Mouse (Mus musculus) macrophage (primary cell): Measurements from ENCODE around the gene Glce. TPM values are rescaled to one million over a fixed set of nuclear protein-coding genes. Genes with fewer than 3 reads are reported as not detected.

ENCODE experiments used
- H3K27ac ChIP-seq: fragments of 350-480 bp; formaldehyde crosslinking; 2 replicates; pipeline ENCODE4 v1.9.0; 2021
- H3K36me3 ChIP-seq: fragments of 350-480 bp; formaldehyde crosslinking; 2 replicates; pipeline ENCODE4 v1.9.0; 2021; ENCODE audit errors: inconsistent target
- H3K4me3 ChIP-seq: fragments of 350-480 bp; formaldehyde crosslinking; 2 replicates; pipeline ENCODE4 v1.9.0; 2021; ENCODE audit errors: inconsistent target
- H3K79me2 ChIP-seq: fragments of 350-480 bp; formaldehyde crosslinking; 2 replicates; pipeline ENCODE4 v1.9.0; 2021; ENCODE audit errors: inconsistent target
- WGBS: methylation state at CpG from one replicate; pipeline ENCODE4 v1.1.7; 2026; ENCODE audit warnings: inconsistent platforms; ENCODE audit not compliant: missing documents; 5-methylcytosine and 5-hydroxymethylcytosine counted together
- polyA plus RNA-seq: library from polyadenylated mRNA; stranded (reverse); fragments of 250-400 nt; gene quantifications from 3 replicates; pipeline ENCODE4 v1.2.4, GENCODE M21; 2018; ENCODE audit warnings: inconsistent platforms

The Glce gene
- polyA plus RNA-seq, 1 experiment from 2014 or later: 9.6 TPM

DNA sequence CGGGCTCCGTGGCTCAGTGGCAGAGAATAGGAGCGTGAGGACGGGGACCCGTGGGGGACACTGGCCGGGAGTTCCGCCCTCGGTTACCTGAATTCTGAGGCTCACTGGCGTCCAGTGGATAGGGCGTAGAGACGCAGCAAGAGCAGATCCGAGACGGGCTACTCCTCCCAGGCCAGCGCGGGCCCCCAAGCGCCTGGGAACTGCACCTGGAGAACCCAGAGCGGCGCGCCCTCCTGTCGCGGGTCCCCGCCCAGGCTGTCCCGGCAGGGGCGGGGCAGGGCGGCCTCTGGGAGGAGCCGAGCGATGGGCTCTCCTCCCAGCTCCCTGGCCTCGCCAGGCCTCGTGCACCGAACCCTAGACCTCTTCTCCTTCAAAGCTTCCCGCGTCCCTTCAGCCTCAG lies 95.9 kb downstream of the Glce start, which contains the start of gene Paqr5:
TSS of gene Paqr5 (minus strand) at position 257 of the 400 bp plus-strand sequence.
- Histone ChIP-seq H3K36me3 (no peaks in the 10 kb centered on the region), H3K4me3 (no peak within 1 kb of the TSS), H3K27ac (no peak within 1 kb of the TSS), H3K79me2 (no peaks in the 10 kb centered on the region)
- 3% methylated on average over 32 of the region's 32 CpGs for WGBS

DNA sequence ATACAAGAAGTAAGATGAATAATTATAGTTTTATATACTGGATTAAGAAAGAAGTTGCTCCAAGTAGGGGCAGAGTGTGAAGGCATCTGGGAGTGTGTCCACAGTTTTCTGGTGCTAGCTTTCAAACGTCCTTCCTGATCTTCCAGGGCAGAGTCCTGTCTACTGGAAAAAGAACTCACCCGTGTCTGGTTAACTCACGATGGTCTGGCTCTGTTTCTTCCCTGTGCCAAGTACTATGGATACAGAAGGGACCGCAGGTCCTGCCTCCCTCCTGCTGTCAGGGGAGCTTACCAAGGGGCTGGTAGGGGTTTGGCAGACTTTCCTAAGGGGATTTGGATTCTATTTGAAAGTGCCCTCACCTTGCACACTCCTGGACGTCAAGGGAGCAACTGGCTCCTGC lies 97.4 kb downstream of the Glce start:
- no peak overlapping the region for H3K4me3 ChIP-seq
- no peaks in the 10 kb centered on the region for H3K79me2 ChIP-seq
- H3K27ac ChIP-seq: no peak overlapping the region
- no peaks in the 10 kb centered on the region for H3K36me3 ChIP-seq
- 86% methylated on average over 5 of the region's 5 CpGs for WGBS

DNA sequence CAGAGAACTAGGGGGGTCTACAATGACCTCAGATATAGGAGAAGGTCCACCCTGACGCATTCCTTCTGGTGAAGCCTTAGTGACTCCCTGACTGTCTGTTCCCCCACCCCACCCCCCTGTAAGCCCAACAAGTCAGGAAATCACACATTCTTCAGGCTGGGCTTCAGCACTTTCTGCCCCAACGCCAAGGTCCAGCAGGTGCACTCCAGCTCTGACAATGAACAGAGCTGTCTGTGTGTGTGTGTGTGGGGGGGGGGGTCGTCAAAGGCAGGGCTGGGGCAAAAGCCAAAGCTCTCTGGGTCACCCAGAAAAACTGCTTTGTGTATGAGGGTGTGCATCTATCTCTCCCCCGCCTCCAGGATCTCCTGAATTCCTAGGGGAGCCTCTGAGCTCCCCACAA lies 98.6 kb downstream of the Glce start:
- Histone ChIP-seq H3K4me3 (no peak overlapping the region), H3K27ac (no peak overlapping the region), H3K36me3 (no peaks in the 10 kb centered on the region), H3K79me2 (no peaks in the 10 kb centered on the region)
- WGBS: 65% methylated on average over 4 of the region's 4 CpGs

DNA sequence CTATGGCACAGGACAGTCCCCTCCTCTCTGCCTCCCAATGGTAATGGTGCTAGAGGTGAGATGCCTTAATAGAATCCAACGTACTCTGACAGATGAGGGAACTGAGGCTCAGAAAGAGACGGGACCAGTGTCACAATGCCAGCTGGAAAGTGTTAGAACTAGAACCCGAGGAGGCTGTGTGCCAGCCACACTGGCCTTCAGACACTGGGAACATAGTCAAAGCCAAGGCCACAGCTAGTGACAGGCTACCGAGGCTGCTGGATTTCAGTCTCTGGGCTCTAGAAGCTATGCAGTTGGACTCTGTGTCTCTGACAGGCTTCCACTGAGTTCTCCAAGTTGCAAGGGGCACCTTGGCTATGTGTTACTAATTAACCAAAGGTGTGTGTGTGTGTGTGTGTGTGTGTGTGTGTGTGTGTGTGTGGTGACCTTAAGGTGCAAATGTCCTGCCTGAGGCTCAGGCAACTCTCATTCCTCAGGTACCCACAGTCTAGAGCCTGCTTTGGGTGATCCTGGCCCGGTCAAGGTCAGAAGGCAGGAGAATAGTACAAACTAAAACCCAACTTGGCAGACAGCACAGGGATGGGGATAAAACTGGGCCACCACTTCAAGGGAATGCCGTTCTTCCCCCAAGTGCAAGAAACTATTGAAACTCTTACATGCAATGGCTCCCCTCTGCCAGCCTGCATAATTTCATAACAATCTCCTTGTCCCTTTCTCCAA lies 99.3 kb downstream of the Glce start:
- Histone ChIP-seq H3K79me2 (no peaks in the 10 kb centered on the region), H3K4me3 (no peak overlapping the region), H3K27ac (no peak overlapping the region), H3K36me3 (no peaks in the 10 kb centered on the region)
- 96% methylated on average over 6 of the region's 6 CpGs for WGBS

DNA sequence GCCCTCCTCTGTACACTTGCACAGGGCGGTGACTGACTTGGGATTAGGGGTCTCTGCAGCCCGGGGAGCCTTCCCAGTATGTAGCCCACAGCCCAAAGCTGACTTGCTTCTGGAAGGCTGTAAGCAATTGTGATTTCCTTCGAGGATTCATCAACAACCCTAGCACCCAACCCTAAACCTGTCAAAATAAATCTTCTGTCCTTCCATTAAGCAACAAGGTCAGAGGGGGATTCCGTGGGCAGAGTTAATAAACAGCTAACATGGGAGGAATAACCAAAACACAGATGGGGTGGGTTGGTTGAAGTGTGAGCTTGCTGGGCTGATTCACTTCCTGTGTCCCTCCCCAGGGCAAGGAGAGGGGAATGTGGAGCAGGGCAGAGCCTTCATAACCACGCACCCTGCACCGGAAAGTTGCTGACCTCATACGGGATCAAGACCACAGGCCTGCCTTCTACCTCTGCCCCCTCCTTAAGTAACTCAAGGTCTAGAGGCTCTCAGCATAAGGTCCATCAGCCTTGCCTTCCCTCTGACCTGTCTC lies 100.8 kb downstream of the Glce start:
- H3K4me3 ChIP-seq: no peak overlapping the region
- WGBS: 47% methylated on average over 7 of the region's 7 CpGs

DNA sequence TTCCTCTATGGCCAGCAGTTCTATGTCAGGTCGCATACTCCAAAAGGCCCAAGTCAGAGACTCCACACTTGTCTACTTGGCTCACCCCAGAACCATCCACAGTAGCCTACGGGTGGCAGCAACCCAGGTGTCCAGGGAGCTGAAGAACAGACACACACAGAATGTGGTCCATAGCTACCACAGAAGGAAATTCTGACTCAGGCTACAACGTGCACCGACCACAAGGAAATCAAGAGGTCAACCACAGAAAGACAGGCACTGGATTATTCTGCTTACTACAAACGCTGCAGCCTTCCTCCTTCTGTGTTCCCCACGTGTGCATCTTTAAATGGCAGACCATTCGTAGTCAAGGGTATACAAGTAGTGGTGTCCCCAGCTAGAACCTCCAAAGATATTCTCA lies 102.2 kb downstream of the Glce start:
- WGBS: 10% methylated on average over 7 of the region's 7 CpGs
- H3K36me3 ChIP-seq: no peaks in the 10 kb centered on the region
- H3K4me3 ChIP-seq: no peak overlapping the region
- no peaks in the 10 kb centered on the region for H3K79me2 ChIP-seq
- no peak overlapping the region for H3K27ac ChIP-seq

More for the DNA sequence above, 100.8 kb downstream of the Glce start:
- Histone ChIP-seq H3K27ac (no peak overlapping the region), H3K36me3 (no peaks in the 10 kb centered on the region), H3K79me2 (no peaks in the 10 kb centered on the region)

DNA sequence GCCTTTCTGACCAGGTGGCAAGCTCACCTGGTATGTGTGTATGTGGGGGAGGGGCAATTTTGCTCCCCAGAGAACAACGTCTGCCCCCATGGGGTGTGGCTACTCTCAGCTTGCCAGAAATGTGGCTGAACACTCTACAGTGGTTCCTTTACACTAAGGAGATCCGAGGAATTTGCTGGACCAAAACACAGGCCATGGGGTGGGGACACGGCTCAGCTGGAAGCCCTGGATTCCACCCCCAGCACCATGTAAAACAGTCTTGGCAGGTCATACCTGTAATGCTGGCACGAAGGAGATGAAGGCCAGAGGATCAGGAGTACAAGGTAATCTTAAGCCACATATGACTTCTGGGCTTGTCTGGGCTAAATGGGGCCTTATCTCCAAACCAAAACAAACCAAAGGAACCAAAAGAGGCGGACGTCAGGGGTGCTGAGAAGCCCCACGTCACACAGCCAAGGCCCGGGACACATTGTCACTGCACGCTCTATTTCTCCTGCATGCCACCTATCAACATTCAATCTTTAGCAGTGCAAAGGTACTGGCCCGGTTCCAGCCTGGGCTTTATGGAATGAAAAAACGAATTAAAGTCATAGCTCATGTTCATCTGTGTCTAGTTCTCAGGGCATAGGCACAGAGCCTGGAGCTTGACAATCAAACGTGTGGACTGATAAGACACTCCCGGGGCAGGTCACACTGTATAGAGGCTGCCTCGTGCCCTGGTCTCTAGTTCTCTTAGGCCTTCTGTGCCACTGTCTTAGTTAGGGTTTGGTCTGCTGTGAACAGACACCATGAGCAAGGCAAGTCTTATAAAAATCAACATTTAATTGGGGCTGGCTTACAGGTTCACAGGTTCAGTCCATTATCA lies 104.0 kb downstream of the Glce start:
- Histone ChIP-seq H3K27ac (no peak overlapping the region), H3K36me3 (no peaks in the 10 kb centered on the region), H3K79me2 (no peaks in the 10 kb centered on the region), H3K4me3 (no peak overlapping the region)
- WGBS: 92% methylated on average over 12 of the region's 14 CpGs

DNA sequence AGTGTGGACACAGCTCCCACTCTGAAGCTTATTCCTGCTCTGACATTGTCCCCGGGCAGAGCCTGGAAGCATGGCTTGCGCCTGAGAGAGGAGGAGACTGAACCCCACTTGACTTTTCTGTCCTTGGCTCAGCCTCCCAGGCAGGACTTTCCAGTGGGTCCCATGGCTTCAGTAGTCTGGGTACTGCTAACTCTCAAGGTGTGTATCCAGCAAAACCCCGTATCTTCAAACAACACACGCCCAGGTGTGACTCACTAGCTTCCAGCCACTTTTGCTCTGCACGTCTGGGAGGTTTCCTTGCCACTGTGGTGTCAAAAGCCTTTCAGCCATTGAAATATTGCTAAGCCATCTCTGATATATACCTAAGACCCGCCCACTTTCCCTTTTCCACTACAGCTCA lies 105.1 kb downstream of the Glce start:
- Histone ChIP-seq H3K79me2 (no peaks in the 10 kb centered on the region), H3K27ac (no peak overlapping the region), H3K4me3 (no peak overlapping the region), H3K36me3 (no peaks in the 10 kb centered on the region)
- 91% methylated on average over 6 of the region's 6 CpGs for WGBS

DNA sequence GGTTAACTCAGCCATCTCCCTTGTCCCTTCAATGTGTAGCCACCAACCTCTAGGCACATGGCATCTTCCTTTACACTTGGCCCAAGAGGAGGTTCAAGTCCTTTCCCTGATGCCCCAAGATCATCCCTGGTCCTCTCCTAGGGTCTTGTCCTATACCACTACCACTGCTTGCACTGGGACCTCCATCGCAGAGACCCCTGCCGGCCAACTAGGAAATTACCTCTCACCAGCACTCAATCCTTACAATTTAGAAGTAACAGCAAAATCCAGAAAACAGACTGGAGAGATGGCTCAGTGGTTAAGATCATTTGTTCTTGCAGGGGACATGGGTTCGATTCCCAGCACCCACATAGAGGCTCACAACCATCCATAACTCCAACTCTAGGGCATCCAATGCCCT lies 107.0 kb downstream of the Glce start:
- H3K27ac ChIP-seq: no peak overlapping the region
- WGBS: 80% methylated on average over 3 of the region's 3 CpGs
- H3K4me3 ChIP-seq: no peak overlapping the region
- no peaks in the 10 kb centered on the region for H3K36me3 ChIP-seq
- no peaks in the 10 kb centered on the region for H3K79me2 ChIP-seq

DNA sequence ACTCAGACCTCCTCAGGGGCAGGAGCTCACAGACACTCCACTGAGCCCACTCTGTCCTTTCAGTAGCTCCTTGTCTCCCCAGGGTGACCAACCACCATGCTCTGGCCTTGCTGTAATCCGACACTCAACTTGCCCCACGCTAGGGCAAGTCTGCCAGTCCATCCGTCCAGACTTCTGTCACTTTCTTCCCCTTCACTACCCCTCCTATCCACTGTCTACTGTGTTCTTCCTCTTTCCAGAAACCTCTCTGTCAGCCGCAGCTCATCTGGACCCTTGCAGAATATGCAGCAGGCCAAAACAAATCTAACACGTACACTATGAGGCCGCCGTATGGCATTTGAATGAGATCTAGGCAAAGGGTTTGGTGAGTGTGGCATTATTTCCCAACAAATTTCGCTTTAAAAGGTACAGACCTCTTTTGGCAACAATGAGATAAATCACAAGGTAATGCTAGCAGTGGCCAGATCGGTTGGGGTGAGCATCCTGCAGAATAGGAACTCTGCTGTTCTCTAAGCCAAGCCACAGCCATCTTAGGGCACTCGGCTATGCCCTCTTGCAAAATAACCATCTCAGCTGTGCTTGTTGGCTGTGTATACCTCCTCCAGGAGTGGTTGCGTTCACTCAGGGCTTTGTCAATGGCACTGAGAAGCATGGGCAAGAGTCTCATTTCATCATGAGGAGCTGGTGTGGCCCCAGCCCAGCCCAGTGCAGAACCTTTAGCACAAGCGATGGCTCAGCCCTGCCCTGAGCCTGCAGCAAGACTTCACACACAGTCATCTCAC lies 108.9 kb downstream of the Glce start:
- Histone ChIP-seq H3K79me2 (no peaks in the 10 kb centered on the region), H3K36me3 (no peaks in the 10 kb centered on the region), H3K27ac (no peak overlapping the region), H3K4me3 (no peak overlapping the region)
- 35% methylated on average over 12 of the region's 12 CpGs for WGBS

DNA sequence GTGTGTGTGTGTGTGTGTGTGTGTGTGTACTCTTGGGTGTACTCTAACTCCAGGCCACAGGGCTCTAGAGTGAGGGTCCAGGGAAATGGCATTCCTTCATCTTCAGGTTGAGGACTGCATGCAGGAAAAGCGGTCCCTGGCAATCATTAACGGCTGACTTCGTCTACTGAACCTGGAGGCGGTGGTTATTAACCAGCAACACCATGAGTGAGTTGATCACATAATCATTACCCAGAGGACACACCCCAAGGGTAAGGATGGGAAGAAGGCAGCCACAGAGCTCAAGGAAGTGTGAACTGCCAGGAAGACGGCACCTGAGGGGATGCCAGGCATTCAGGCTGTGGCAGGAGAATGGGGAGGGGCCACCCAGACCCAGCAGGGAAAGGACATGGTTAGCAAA lies 114.1 kb downstream of the Glce start:
- H3K36me3 ChIP-seq: no peaks in the 10 kb centered on the region
- no peak overlapping the region for H3K4me3 ChIP-seq
- WGBS: 94% methylated on average over 5 of the region's 5 CpGs
- no peaks in the 10 kb centered on the region for H3K79me2 ChIP-seq
- no peak overlapping the region for H3K27ac ChIP-seq

Other genes starting within 250 kb of the Glce start
- 1,141 to 4,325 TPM (median 4,017 TPM) in 3 replicates for gene Rplp1, start 208.1 kb downstream of the Glce start, polyA plus RNA-seq
- gene Kif23, start 175.9 kb downstream of the Glce start, polyA plus RNA-seq: 20.8 to 75.1 TPM (median 22.7 TPM) in 3 replicates
- 0.09 to 0.14 TPM (median 0.11 TPM) in 3 replicates for gene Paqr5, start 95.8 kb downstream of the Glce start, polyA plus RNA-seq
- gene Spesp1, start 159.6 kb upstream of the Glce start, polyA plus RNA-seq: not detected in 3 replicates
- gene Anp32a, start 218.6 kb upstream of the Glce start, polyA plus RNA-seq: 295 to 1,273 TPM (median 320 TPM) in 3 replicates